Mouse (Mus musculus) neural tube, embryonic 11.5 days (tissue): ENCODE results near the gene Paf1. TPM values are rescaled to one million over a fixed set of nuclear protein-coding genes. Genes with fewer than 3 reads are reported as not detected.
"Not testable (repeated sequence)": the region's sequence is repeated elsewhere in the genome, so short reads cannot be mapped to it uniquely, and the experiment has no call there.

Experiments used
- ATAC-seq: fragments of 200-750 bp; cut with Nextera tagmentation; 2 replicates; pipeline ENCODE4 v1.8.0; 2017; ENCODE audit warnings: moderate number of reproducible peaks, mild to moderate bottlenecking, moderate TSS enrichment, moderate library complexity; ENCODE audit not compliant: insufficient read depth, low FRiP score, low TSS enrichment
- DNase-seq: peaks from one replicate; pipeline ENCODE4 v3.0.0-alpha.2; 2015; ENCODE audit warnings: low spot score
- H3K27ac ChIP-seq: fragments of 300-500 bp; sonication (generic); 2 replicates; pipeline ENCODE4 v1.5.1; 2014; ENCODE audit warnings: low read depth, mild to moderate bottlenecking, low read length
- H3K27me3 ChIP-seq: fragments of 300-500 bp; sonication (generic); 2 replicates; pipeline ENCODE4 v1.6.1; 2014; ENCODE audit warnings: mild to moderate bottlenecking, low read length, mixed read lengths; ENCODE audit not compliant: control insufficient read depth, insufficient read depth
- H3K36me3 ChIP-seq: fragments of 300-500 bp; sonication (generic); 2 replicates; pipeline ENCODE4 v1.6.1; 2014; ENCODE audit warnings: mild to moderate bottlenecking, low read length, moderate library complexity, mixed read lengths; ENCODE audit not compliant: control insufficient read depth, insufficient read depth
- H3K4me1 ChIP-seq: fragments of 300-500 bp; sonication (generic); 2 replicates; pipeline ENCODE4 v1.6.1; 2014; ENCODE audit warnings: low read length, mixed read lengths; ENCODE audit not compliant: control insufficient read depth, insufficient read depth
- H3K4me2 ChIP-seq: fragments of 300-500 bp; sonication (generic); 2 replicates; pipeline ENCODE4 v1.6.1; 2014; ENCODE audit warnings: low read depth, mild to moderate bottlenecking, moderate library complexity
- H3K4me3 ChIP-seq: fragments of 300-500 bp; sonication (generic); 2 replicates; pipeline ENCODE4 v1.5.1; 2014; ENCODE audit warnings: low read depth, low read length
- H3K9ac ChIP-seq: fragments of 300-500 bp; sonication (generic); 2 replicates; pipeline ENCODE4 v1.6.1; 2014; ENCODE audit warnings: mild to moderate bottlenecking, low read length
- H3K9me3 ChIP-seq: fragments of 300-500 bp; sonication (generic); 2 replicates; pipeline ENCODE4 v1.6.1; 2016; ENCODE audit warnings: low read length; ENCODE audit not compliant: control insufficient read depth
- WGBS: fragments of 180-500 bp; shearing (Covaris S2); extraction: QIAGEN DNeasy Blood & Tissue Kit; methylation state at CpG from one replicate; pipeline ENCODE4 v1.1.7; 2014; 5-methylcytosine and 5-hydroxymethylcytosine counted together
- polyA plus RNA-seq: library from polyadenylated mRNA; unstranded; fragments of >200 nt; fragmentation: Nextera tagmentation; extraction: Ambion mirVana; gene quantifications from 2 replicates; pipeline ENCODE4 v1.2.1, GENCODE M21; 2014

Paf1 gene
- polyA plus RNA-seq, 1 experiment from 2014 or later, result 78.0 TPM

DNA sequence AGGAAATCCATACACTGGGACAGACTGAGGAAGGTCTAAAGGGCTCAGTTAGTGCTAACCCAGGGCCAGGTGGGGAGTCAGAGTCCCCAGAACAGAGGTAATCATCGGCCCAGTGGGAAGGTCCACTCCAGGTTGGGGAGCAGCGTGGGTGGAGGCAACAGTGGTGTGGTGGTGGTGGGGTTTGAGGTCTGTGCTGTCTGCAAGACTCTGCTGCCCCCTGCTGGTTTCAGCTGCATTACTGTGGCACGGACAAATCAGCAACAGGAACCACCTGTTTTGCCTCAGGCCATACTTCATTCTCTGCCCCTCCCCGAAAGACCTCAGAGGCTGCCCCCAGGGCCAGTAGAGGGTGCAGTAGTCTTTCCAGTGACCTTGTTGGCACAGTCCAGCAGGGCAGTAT is 6.3 kb upstream of the Paf1 start:
- Histone ChIP-seq H3K9ac (no peak overlapping the region), H3K9me3 (no peaks in the 10 kb centered on the region), H3K4me1 (peaks cover 7% of the 10 kb centered on the region), H3K27ac (no peak overlapping the region), H3K4me2 (no peak overlapping the region), H3K4me3 (no peak overlapping the region), H3K36me3 (peaks cover 14% of the 10 kb centered on the region), H3K27me3 (no peaks in the 10 kb centered on the region)
- 28% methylated on average over 4 of the region's 4 CpGs for WGBS
- ATAC-seq (no peak; the same call in 1 of the 2 replicates), DNase-seq (peak; percentile 85)

DNA sequence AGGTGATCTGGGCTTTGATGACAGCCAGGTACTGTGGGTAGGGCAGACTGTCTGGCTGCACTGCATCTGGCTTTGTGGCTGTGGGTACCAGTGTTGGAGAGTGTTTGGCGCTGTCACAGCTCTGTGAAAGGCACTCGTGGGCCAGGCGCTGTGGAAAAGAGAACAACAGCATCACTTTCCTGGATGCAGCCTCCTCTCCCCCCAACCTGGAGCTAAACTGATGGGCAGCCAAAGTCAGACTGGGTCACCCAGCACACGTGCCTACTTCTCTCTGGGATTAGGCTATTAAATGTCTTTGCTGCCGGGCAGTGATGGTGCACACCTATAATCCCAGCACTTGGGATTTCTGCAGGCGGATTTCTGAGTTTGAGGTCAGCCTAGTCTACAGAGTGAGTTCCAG is 5.9 kb upstream of the Paf1 start:
- H3K4me2 ChIP-seq, H3K9me3 ChIP-seq, H3K27ac ChIP-seq, ATAC-seq, H3K4me3 ChIP-seq, H3K9ac ChIP-seq, DNase-seq, H3K4me1 ChIP-seq, H3K27me3 ChIP-seq: not testable (repeated sequence)
- peaks cover 14% of the 10 kb centered on the region for H3K36me3 ChIP-seq
- WGBS, result 83% methylated on average over 6 of the region's 6 CpGs

DNA sequence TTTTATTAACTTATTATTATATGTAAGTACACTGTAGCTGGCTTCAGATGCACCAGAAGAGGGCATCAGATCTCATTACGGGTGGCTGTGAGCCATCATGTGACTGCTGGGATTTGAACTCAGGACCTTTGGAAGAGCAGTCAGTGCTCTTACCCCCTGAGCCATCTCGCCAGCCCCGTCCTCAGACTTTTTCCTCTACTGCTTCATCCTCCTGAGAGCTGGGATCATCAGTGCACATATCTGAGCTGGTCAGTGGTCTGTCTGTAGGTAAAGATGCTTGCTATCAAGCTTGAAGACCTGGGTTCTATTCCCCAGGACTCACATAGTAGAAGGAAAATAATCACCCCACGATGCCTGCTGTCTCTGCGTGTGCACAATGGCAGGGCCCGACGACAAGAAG is 5.4 kb upstream of the Paf1 start:
- not testable (repeated sequence) for ATAC-seq, H3K27me3 ChIP-seq, H3K4me1 ChIP-seq, DNase-seq, H3K4me2 ChIP-seq, H3K4me3 ChIP-seq, H3K9ac ChIP-seq, H3K27ac ChIP-seq, H3K9me3 ChIP-seq
- peaks cover 14% of the 10 kb centered on the region for H3K36me3 ChIP-seq
- 93% methylated on average over 7 of the region's 7 CpGs for WGBS

DNA sequence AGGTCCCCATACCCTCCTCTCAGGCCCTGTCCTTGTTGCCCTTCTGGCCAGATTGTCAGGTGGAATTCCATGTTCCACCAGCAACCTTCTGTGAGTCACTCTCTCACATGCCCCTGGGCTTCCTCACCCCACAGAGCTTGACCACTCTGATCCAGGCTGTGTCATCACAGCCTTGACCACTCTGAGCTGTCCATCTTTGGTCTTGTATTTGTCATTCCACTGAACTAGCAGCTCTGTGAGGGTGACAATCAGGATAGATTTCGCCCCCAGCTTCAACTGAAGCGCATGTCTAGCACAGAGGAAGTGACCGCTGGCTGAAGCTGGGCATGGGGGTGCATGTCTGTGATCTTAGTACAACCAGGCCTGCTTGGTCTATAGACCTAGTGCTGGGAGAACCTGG is 2.4 kb upstream of the Paf1 start:
- ATAC-seq (no peak), DNase-seq (no peak)
- H3K4me2 ChIP-seq, result no peak overlapping the region
- H3K36me3 ChIP-seq, result peaks cover 16% of the 10 kb centered on the region
- H3K9me3 ChIP-seq, result no peaks in the 10 kb centered on the region
- H3K4me3 ChIP-seq, result no peak overlapping the region
- no peak overlapping the region for H3K9ac ChIP-seq
- no peaks in the 10 kb centered on the region for H3K27me3 ChIP-seq
- H3K4me1 ChIP-seq, result peaks cover 8% of the 10 kb centered on the region
- 96% methylated on average over 3 of the region's 3 CpGs for WGBS
- no peak overlapping the region for H3K27ac ChIP-seq

DNA sequence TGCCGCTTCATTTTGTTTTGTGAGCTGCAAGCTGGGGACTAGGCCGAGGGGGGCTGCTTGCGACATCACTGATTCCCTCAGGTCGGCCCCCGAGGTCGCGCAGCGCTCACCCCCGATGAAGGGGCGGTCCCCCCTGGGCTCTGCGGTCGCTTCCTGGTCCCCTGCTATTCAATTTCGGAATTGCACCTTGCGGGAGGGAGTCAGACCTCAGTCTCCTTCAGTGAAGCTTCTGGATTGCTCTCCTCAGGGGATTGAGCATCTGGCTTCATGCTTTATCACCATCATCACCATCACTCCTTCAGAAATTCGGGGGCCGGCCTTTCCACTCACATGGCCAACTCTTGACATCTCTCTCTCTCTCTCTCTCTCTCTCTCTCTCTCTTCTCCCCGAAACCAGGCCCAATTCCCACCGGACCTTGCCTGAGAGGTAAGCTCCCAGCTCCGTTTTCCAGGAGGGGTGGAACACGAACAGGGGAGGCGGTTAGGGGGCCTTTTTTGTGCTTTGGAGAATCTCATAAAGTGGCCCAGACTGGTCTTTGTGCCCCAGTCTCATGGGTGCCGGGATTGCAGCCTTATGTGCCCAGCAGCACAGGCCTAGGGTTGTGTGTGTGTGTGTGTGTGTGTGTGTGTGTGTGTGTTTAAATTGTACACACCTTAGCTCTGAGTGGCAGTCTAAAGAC is 661 bp downstream of the Paf1 start:
- DNase-seq (no peak), ATAC-seq (no peak)
- H3K4me1 ChIP-seq, result peaks cover 8% of the 10 kb centered on the region
- H3K27me3 ChIP-seq, result no peaks in the 10 kb centered on the region
- peaks cover 19% of the 10 kb centered on the region for H3K36me3 ChIP-seq
- peak overlapping the region; percentile 75 for H3K9ac ChIP-seq
- no peak overlapping the region for H3K27ac ChIP-seq
- H3K4me3 ChIP-seq, result peak overlapping the region; percentile 83
- WGBS, result 7% methylated on average over 22 of the region's 22 CpGs
- peak overlapping the region; percentile 81 for H3K4me2 ChIP-seq
- no peaks in the 10 kb centered on the region for H3K9me3 ChIP-seq

DNA sequence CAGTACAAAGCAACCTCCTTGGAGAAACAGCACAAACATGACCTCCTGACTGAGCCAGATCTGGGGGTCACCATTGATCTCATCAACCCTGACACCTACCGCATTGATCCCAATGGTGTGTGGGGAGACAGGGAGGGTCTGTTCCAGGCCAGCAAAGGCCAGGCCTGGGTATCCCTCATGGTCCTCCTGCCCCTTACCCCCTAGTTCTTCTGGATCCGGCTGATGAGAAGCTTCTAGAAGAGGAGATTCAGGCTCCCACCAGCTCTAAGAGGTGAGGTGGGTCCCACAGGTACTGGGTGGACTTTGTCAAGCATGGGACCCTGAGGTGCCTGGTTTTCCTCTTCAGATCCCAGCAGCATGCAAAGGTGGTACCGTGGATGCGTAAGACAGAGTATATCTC is 2.7 kb downstream of the Paf1 start:
- H3K4me2 ChIP-seq, result no peak overlapping the region
- H3K9ac ChIP-seq, result no peak overlapping the region
- ATAC-seq, result no peak
- 92% methylated on average over 4 of the region's 4 CpGs for WGBS
- H3K36me3 ChIP-seq, result peaks cover 23% of the 10 kb centered on the region
- no peak overlapping the region for H3K27ac ChIP-seq
- H3K4me1 ChIP-seq, result peaks cover 8% of the 10 kb centered on the region
- H3K27me3 ChIP-seq, result no peaks in the 10 kb centered on the region
- DNase-seq, result no peak
- no peaks in the 10 kb centered on the region for H3K9me3 ChIP-seq
- no peak overlapping the region for H3K4me3 ChIP-seq

DNA sequence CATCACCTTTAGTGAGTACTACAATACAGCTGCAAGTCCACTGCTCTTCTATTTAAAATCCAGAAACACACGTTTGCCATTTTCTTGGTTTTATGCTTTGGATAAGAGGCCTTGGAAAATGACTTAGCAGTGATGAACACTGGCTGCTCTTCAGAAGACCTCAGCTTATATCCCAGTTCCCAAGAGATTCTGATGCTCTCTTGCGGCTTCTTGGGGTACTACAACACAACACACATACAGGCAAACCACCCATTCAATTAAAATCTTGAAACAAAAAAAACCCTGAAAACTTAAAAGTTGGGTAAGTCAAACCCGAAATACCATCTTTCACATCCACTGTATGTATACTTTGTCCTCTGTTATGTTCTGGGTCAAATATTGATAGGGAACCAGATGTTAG is 5.2 kb downstream of the Paf1 start:
- no peak for DNase-seq
- H3K36me3 ChIP-seq, result peaks cover 34% of the 10 kb centered on the region
- H3K9ac ChIP-seq, result no peak overlapping the region
- 74% methylated on average over 3 of the region's 3 CpGs for WGBS
- no peak overlapping the region for H3K27ac ChIP-seq
- H3K27me3 ChIP-seq, result no peaks in the 10 kb centered on the region
- H3K4me2 ChIP-seq, result no peak overlapping the region
- no peak for ATAC-seq
- no peak overlapping the region for H3K4me3 ChIP-seq
- peaks cover 4% of the 10 kb centered on the region; the same call in 1 of the 2 replicates for H3K4me1 ChIP-seq
- H3K9me3 ChIP-seq, result no peaks in the 10 kb centered on the region

DNA sequence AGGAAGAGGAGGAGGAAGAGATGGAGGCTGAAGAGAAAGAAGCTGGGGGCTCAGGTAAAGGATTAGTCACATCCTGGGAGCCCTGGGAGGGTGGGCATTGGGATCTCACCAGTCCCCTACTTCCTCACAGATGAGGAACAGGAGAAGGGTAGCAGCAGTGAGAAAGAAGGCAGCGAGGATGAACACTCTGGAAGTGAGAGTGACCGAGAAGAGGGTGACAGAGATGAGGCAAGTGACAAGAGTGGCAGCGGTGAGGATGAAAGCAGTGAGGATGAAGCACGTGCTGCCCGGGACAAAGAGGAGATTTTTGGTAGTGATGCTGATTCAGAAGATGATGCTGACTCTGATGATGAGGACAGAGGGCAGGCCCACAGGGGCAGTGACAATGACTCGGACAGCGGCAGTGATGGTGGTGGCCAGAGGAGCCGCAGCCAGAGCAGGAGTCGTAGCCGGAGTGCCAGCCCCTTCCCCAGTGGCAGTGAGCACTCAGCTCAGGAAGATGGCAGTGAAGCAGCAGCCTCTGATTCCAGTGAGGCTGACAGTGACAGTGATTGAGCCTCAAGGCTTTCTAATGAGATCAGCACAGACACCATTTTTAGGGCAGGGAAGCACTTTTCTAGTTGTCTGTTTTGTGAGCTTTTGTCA is 6.1 kb downstream of the Paf1 start:
- Histone ChIP-seq H3K4me2 (no peak overlapping the region), H3K4me1 (no peaks in the 10 kb centered on the region), H3K4me3 (no peak overlapping the region), H3K36me3 (peaks cover 39% of the 10 kb centered on the region), H3K9me3 (no peaks in the 10 kb centered on the region), H3K27ac (no peak overlapping the region), H3K9ac (no peak overlapping the region), H3K27me3 (no peaks in the 10 kb centered on the region)
- ATAC-seq (no peak), DNase-seq (no peak)
- 90% methylated on average over 10 of the region's 10 CpGs for WGBS

DNA sequence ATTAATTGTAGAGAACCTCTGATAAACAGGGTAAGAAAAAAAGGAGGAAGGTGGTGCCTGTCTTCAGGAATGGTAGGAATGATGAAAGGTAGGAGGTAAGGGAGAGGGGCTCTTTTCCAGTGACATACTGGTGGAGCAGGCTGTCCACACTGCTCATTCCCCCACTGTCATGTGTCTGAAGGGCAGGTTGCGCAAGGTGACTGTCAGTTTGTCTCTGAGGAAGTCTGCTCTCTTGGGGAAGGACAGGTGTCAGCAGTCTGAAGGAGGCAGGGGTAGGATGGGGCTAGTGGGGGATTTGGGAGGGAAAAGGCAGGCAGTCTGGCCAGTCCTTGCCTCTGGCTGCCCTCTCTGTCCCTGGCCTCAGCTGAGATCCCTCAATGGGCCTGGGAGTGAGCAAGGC is 8.3 kb downstream of the Paf1 start:
- H3K36me3 ChIP-seq, result peaks cover 46% of the 10 kb centered on the region
- 91% methylated on average over 1 of the region's 1 CpGs for WGBS

More for the DNA sequence above, 8.3 kb downstream of the Paf1 start:
- DNase-seq (no peak), ATAC-seq (no peak)
- H3K4me2 ChIP-seq, result no peak overlapping the region
- no peaks in the 10 kb centered on the region for H3K9me3 ChIP-seq
- no peak overlapping the region for H3K9ac ChIP-seq
- no peak overlapping the region for H3K27ac ChIP-seq
- H3K27me3 ChIP-seq, result no peaks in the 10 kb centered on the region
- H3K4me1 ChIP-seq, result no peaks in the 10 kb centered on the region
- no peak overlapping the region for H3K4me3 ChIP-seq
